Mouse (Mus musculus) midbrain, embryonic 13.5 days (tissue): ENCODE data around the gene Ermap. TPM values are rescaled to one million over a fixed set of nuclear protein-coding genes. Genes with fewer than 3 reads are reported as not detected.

Experiments
- ATAC-seq: fragments of 200-750 bp; cut with Nextera tagmentation; 2 replicates; pipeline ENCODE4 v1.8.0; 2017; ENCODE audit warnings: mild to moderate bottlenecking, moderate TSS enrichment, moderate library complexity
- H3K27ac ChIP-seq: fragments of 300-500 bp; sonication (generic); 2 replicates; pipeline ENCODE4 v1.5.1; 2015; ENCODE audit warnings: inconsistent platforms, mild to moderate bottlenecking, moderate library complexity
- H3K27me3 ChIP-seq: fragments of 300-500 bp; sonication (generic); 2 replicates; pipeline ENCODE4 v1.6.1; 2015; ENCODE audit warnings: mild to moderate bottlenecking, inconsistent platforms
- H3K36me3 ChIP-seq: fragments of 300-500 bp; sonication (generic); 2 replicates; pipeline ENCODE4 v1.6.1; 2015; ENCODE audit warnings: mild to moderate bottlenecking, inconsistent platforms
- H3K4me1 ChIP-seq: fragments of 300-500 bp; sonication (generic); replicated peaks from 2 replicates; pipeline ENCODE4 v1.6.1; 2015; ENCODE audit warnings: inconsistent platforms
- H3K4me2 ChIP-seq: fragments of 300-500 bp; sonication (generic); replicated peaks from 2 replicates; pipeline ENCODE4 v1.6.1; 2015; ENCODE audit warnings: moderate library complexity, mild to moderate bottlenecking, inconsistent platforms
- H3K4me3 ChIP-seq: fragments of 300-500 bp; sonication (generic); replicated peaks from 2 replicates; pipeline ENCODE4 v1.5.1; 2015; ENCODE audit warnings: mild to moderate bottlenecking, inconsistent platforms
- H3K9ac ChIP-seq: fragments of 300-500 bp; sonication (generic); replicated peaks from 2 replicates; pipeline ENCODE4 v1.6.1; 2015; ENCODE audit warnings: mild to moderate bottlenecking, inconsistent platforms
- H3K9me3 ChIP-seq: fragments of 300-500 bp; sonication (generic); 2 replicates; pipeline ENCODE4 v1.6.1; 2016; ENCODE audit warnings: mild to moderate bottlenecking, inconsistent platforms
- WGBS: fragments of 180-500 bp; shearing (Covaris S2); methylation state at CpG from one replicate; pipeline ENCODE4 v1.1.7; 2015; 5-methylcytosine and 5-hydroxymethylcytosine counted together
- polyA plus RNA-seq: library from polyadenylated mRNA; unstranded; fragments of >200 nt; fragmentation: Nextera tagmentation; extraction: Ambion mirVana; gene quantifications from 2 replicates; pipeline ENCODE4 v1.2.1, GENCODE M21; 2015

Ermap gene
- polyA plus RNA-seq, 1 experiment from 2014 or later = 1.7 TPM

DNA sequence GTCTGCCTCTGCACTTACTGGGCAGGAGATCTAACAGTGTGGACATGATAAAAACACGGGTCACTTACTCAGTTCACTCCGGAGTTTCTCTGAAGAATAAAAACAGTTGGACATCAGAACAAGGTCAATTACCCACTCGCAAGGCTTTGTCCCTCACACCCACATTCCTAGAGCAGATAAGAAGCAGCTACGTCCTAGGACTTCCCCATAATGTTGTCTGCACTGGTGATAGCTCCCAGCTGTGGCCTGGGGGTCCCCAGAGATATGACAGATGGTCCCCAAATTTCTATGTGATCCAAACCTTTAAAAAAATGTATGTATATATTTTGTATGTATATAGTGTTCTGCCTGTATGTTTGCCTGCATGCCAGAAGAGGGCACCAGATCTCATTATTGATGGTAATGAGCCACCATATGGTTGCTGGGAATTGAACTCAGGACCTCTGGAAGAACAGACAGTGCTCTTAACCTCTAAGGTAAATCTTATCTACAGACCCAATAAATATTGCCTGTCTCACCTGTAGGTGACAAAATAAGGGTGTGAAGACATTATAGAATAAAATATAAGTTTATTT lies 9.6 kb downstream of the Ermap start:
- Histone ChIP-seq H3K27me3 (no peaks in the 10 kb centered on the region), H3K4me1 (no peaks in the 10 kb centered on the region), H3K36me3 (no peaks in the 10 kb centered on the region), H3K4me3 (no peak overlapping the region), H3K9ac (no peak overlapping the region), H3K27ac (no peak overlapping the region), H3K4me2 (no peak overlapping the region), H3K9me3 (no peaks in the 10 kb centered on the region)
- WGBS = 58% methylated on average over 4 of the region's 4 CpGs
- ATAC-seq = no peak

DNA sequence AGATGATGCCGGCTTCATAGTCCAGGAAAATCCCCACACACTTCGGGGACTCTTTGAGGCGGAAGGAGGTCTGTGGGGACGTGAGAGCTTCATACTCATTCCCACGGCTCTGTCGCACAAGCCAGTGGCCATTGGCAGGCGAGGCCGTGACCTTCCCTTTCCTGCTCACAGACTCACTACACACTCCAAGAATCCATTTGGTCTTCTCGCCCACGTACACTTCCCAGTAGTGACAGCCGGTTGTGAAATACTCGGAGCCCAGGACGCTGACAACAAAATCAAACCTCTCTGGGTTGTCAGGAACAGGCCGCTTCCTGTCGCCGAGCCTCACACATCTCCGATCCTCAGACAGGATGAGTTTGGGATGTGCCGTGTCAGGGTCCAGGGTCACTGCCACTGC lies 11.5 kb downstream of the Ermap start:
- Histone ChIP-seq H3K36me3 (no peaks in the 10 kb centered on the region), H3K27ac (no peak overlapping the region), H3K4me3 (no peak overlapping the region), H3K9ac (no peak overlapping the region), H3K4me1 (peaks cover under 1% of the 10 kb centered on the region), H3K27me3 (no peaks in the 10 kb centered on the region), H3K9me3 (no peaks in the 10 kb centered on the region), H3K4me2 (no peak overlapping the region)
- ATAC-seq = no peak
- 83% methylated on average over 18 of the region's 18 CpGs for WGBS

DNA sequence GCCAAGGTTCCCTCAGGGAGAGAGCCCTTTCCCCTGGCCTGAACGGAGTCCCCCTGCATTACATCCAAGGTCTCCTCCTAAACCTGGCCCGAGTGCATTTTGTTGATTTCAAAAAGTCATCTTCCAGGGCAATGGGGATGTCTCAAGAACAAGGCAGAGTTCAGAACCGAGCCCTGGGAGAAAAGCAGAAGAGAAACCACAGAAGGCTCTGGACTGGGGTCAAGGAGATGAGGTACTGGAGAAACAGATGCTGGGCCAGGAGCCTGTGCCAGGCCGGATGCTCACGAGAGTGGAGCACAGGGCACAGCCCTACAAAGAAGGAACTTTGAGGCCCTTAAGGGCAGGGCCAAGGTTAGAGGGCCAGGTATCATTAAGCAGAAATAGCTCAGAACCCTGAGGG lies 12.1 kb downstream of the Ermap start:
- Histone ChIP-seq H3K9me3 (no peaks in the 10 kb centered on the region), H3K4me3 (no peak overlapping the region), H3K4me1 (peaks cover 7% of the 10 kb centered on the region), H3K27me3 (no peaks in the 10 kb centered on the region), H3K9ac (no peak overlapping the region), H3K4me2 (no peak overlapping the region), H3K27ac (no peak overlapping the region), H3K36me3 (no peaks in the 10 kb centered on the region)
- ATAC-seq = no peak
- 78% methylated on average over 5 of the region's 5 CpGs for WGBS

DNA sequence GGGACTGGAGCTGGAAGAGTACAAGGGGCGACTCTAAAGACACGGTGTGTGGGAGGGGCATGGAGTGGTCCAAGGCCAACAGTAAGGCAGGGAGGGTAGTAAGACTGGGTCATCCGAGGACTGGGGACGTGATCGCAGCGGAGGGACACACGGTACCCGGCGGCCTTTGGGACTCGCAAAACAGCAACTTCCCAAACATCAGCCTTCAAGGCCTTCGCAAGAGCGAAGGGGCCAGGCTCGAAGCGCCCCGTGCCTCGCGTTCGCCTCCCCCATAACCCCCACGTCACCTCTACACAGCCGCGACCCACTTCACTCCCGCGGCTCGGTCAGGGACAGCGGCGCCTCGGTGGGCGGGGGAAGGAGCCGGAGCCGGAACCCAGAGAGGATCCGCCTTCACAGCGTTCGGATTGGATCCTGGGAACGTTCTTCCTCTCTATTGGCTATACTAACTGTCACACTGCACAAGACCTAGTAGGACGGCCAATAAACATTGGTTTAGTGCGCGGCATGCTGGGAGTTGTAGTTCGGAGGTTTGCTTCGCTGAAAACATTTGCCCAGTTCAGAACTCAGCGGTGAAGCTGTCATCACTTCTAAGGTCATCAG lies 15.9 kb downstream of the Ermap start, which contains the start of gene Zfp691:
Gene Zfp691 (minus strand): TSS at position 345 of the 603 bp plus-strand sequence.
- WGBS = under 1% methylated on average over 31 of the region's 40 CpGs
- Histone ChIP-seq H3K4me1 (peaks cover 27% of the 10 kb centered on the region), H3K9ac (peak within 1 kb of the TSS; percentile 78), H3K4me2 (peak within 1 kb of the TSS; percentile 80), H3K27me3 (no peaks in the 10 kb centered on the region), H3K9me3 (no peaks in the 10 kb centered on the region), H3K27ac (0 out of 2 replicates have a peak within 1 kb of the TSS, but pooled peaks have one; percentile 27), H3K36me3 (peaks cover 22% of the 10 kb centered on the region), H3K4me3 (peak within 1 kb of the TSS; percentile 62)
- peak; percentile 100 for ATAC-seq

DNA sequence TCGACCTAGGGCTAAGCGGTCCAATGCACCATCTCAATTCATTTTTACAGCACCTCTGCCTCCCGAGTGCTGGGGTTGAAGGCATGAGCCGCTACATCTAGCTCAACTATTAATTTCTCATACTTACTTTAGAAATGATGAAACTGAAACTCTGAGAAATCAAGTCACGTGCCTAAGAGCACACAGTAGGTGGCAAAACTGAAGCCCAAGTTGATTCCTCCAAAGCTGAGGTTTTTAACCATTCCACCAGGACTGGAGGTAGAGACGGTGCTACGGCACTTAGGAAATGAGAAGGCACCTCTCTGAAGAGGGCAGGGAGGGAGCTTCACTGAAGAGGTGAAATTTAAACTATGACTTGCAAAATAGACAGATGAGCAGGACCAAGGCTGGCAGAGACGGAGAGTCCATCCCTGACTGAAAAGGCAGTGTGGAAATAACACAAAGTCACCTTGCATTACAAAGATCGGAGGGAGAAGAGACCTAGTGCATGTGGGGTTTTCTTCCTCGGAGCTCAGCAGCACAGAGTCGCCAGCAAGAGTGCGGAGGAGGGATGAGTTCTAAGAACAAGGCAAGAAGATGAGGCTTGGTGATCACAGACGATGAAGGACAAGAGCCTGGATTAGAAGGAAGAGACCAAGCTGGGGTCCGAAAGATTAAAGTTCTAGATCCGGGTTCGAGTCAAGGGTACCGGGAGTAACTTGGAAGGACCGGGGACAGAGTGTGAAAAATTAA lies 16.7 kb downstream of the Ermap start:
- 45% methylated on average over 18 of the region's 18 CpGs for WGBS
- H3K9ac ChIP-seq = peak overlapping the region; percentile 78
- peaks cover 30% of the 10 kb centered on the region for H3K36me3 ChIP-seq
- 0 out of 2 replicates have a peak overlapping the region, but pooled peaks have one; percentile 27 for H3K27ac ChIP-seq
- no peak for ATAC-seq
- peak overlapping the region; percentile 80 for H3K4me2 ChIP-seq
- H3K4me3 ChIP-seq = peak overlapping the region; percentile 62
- H3K27me3 ChIP-seq = no peaks in the 10 kb centered on the region
- H3K9me3 ChIP-seq = no peaks in the 10 kb centered on the region
- H3K4me1 ChIP-seq = peaks cover 27% of the 10 kb centered on the region

DNA sequence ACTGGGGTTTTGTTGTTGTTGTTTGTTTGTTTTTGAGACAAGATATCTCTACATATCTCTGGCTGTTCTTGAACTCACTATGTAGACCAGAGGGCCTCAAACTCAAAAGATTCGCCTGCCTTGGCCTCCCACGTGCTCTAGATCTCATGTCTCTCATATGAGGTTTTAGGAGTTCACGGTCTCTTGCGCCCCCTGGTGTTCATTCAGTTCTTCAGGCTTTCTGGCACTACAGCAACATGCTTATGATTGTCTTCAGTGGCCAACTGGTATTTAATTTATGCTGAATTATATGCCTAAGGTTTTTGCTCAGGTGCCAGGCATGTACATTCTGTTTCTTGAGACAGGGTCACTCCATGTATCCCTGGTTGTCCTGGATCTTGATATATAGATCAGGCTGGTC lies 22.1 kb downstream of the Ermap start:
- peaks cover 30% of the 10 kb centered on the region for H3K36me3 ChIP-seq
- H3K9ac ChIP-seq = no peak overlapping the region
- peaks cover 20% of the 10 kb centered on the region for H3K4me1 ChIP-seq
- ATAC-seq = peak; percentile 29
- no peak overlapping the region for H3K4me2 ChIP-seq
- no peak overlapping the region for H3K4me3 ChIP-seq
- no peaks in the 10 kb centered on the region for H3K27me3 ChIP-seq
- 4% methylated on average over 4 of the region's 4 CpGs for WGBS
- H3K9me3 ChIP-seq = no peaks in the 10 kb centered on the region
- H3K27ac ChIP-seq = no peak overlapping the region

DNA sequence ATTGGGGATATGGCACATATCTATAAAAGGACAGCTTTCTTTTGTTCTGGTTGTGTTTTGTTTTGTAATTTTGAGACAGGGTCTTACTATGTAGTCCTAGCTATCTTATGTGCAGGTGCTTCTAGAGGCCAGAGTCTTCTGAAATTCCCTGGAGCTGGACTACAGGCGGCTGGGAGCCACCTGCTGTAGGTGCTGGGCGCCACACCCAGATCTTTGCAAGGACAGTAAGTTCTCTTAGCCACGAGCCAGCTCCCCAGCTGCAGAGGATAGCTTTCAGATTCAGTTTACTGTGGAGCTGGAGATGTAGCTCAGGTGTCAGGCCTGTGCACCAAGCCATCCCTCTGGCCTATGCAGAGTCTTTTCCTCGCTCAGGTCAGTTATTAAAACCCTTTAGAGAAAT lies 22.7 kb downstream of the Ermap start:
- Histone ChIP-seq H3K36me3 (peaks cover 30% of the 10 kb centered on the region), H3K9me3 (no peaks in the 10 kb centered on the region), H3K4me1 (peaks cover 14% of the 10 kb centered on the region), H3K4me3 (no peak overlapping the region), H3K4me2 (no peak overlapping the region), H3K27ac (no peak overlapping the region), H3K27me3 (no peaks in the 10 kb centered on the region), H3K9ac (no peak overlapping the region)
- WGBS = 83% methylated on average over 4 of the region's 4 CpGs
- no peak for ATAC-seq

DNA sequence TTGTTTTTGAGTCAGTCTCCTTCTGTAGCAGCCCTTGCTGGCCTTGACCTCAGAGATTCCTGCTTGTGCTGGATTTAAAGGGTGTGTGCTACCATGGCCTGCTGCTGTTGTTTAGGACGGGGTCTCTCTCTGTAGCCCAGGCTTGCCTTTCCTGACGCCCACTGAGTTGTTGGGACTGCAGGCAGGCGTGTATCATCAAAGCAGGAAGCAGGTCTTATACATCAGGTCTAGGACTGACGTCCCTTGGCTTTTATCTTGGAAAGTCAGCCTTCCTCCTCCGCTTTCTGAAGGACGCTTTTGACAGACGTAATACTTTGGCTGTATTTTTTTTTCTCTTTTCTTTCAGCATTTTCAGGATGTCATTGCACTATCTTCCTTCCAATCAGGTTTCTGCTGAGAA lies 23.9 kb downstream of the Ermap start:
- WGBS = 79% methylated on average over 7 of the region's 7 CpGs
- Histone ChIP-seq H3K4me1 (peaks cover 4% of the 10 kb centered on the region; the same call in 1 of the 2 replicates), H3K4me3 (no peak overlapping the region), H3K27me3 (no peaks in the 10 kb centered on the region), H3K36me3 (peaks cover 27% of the 10 kb centered on the region), H3K27ac (no peak overlapping the region), H3K4me2 (no peak overlapping the region), H3K9me3 (no peaks in the 10 kb centered on the region), H3K9ac (no peak overlapping the region)
- ATAC-seq = no peak

DNA sequence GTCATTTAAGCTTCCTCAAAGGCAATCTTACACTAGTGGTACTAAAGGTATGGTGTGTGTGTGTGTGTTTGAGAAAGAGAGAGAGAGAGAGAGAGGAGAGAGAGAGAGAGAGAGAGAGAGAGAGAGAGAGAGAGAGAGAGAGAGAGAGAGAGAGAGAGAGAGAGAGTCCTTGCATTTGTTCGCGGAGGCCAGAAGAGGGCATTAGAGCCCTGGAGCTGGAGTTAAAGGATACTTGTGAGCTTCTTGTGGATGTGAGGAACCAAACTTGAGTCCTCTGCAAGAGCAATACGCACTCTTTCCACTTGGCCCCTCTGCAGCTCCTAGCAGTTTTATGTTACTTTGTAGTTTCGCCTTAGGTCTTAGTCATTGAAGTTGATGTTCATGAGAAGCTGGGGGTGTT lies 26.8 kb downstream of the Ermap start:
- Histone ChIP-seq H3K36me3 (no peaks in the 10 kb centered on the region), H3K4me1 (no peaks in the 10 kb centered on the region), H3K4me2 (no peak overlapping the region), H3K9ac (no peak overlapping the region), H3K4me3 (no peak overlapping the region), H3K27me3 (no peaks in the 10 kb centered on the region), H3K27ac (no peak overlapping the region), H3K9me3 (no peaks in the 10 kb centered on the region)
- WGBS = 73% methylated on average over 4 of the region's 4 CpGs
- no peak for ATAC-seq

DNA sequence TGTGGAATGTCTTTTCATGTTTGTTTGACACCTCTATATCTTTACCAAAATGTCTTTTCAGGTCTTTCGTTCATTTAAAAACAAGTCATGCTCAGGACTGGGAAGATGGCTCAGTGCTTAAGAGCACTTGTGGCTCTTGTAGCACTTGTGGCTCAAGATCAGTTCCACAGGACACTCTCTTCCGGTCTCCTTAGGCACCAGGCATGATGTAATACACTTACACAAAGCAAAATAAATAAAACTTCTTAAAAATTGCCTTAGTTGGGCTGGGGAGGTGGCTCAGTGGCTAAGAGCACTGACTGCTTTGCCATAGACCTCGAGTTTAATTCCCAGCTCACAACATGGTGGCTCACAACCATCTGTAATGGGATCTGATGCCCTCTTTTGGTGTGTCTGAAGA lies 28.5 kb downstream of the Ermap start:
- 77% methylated on average over 3 of the region's 3 CpGs for WGBS
- no peak overlapping the region for H3K9ac ChIP-seq
- H3K36me3 ChIP-seq = no peaks in the 10 kb centered on the region
- no peak for ATAC-seq
- no peak overlapping the region for H3K4me2 ChIP-seq
- no peaks in the 10 kb centered on the region for H3K27me3 ChIP-seq
- H3K4me3 ChIP-seq = no peak overlapping the region
- no peak overlapping the region for H3K27ac ChIP-seq
- H3K9me3 ChIP-seq = no peaks in the 10 kb centered on the region
- H3K4me1 ChIP-seq = no peaks in the 10 kb centered on the region

DNA sequence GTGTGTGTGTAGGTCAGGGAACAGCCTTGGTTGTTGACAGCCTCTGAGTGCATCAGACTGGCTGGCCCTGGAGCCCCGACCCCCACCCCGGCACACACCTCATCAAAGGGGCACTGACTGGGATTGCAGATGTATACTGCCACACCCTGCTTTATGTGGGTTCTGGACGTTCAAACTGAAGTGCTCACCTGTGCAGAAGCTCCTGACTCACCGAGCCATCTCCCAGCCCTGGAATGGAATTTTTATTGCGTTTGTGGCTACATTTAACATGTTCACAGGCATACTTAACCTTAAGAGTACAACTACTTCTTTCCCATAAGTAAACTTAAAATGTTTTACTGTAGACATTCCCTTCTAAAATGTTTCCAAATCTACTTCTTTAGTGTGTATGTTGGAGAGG lies 31.9 kb downstream of the Ermap start:
- Histone ChIP-seq H3K27me3 (no peaks in the 10 kb centered on the region), H3K4me2 (no peak overlapping the region), H3K9ac (no peak overlapping the region), H3K27ac (no peak overlapping the region), H3K36me3 (no peaks in the 10 kb centered on the region), H3K9me3 (no peaks in the 10 kb centered on the region), H3K4me1 (no peaks in the 10 kb centered on the region), H3K4me3 (no peak overlapping the region)
- ATAC-seq = no peak
- 85% methylated on average over 5 of the region's 5 CpGs for WGBS

DNA sequence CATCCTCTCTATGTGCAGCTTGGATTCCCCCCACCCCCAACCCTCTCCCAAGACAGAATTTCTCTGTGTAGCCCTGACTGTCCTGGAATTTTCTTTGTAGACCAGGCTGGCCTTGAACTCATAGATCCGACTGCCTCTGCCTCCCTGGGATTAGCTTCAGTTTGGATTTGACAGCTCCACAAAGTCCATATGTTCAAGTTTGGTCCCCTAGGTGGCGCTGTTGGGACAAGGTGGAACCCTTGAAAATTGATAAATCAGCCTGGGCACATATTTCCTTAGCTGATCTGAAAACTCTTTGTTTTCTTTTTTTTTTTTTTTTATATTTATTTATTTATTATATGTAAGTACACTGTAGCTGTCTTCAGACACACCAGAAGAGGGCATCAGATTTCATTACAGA lies 32.6 kb downstream of the Ermap start:
- H3K27ac ChIP-seq = no peak overlapping the region
- H3K36me3 ChIP-seq = no peaks in the 10 kb centered on the region
- no peaks in the 10 kb centered on the region for H3K4me1 ChIP-seq
- 27% methylated on average over 2 of the region's 2 CpGs for WGBS
- H3K4me2 ChIP-seq = no peak overlapping the region
- no peak overlapping the region for H3K9ac ChIP-seq
- no peak for ATAC-seq
- no peaks in the 10 kb centered on the region for H3K9me3 ChIP-seq
- H3K4me3 ChIP-seq = no peak overlapping the region
- H3K27me3 ChIP-seq = no peaks in the 10 kb centered on the region
